Mouse (Mus musculus): ENCODE results near the gene Bmper.

DNA sequence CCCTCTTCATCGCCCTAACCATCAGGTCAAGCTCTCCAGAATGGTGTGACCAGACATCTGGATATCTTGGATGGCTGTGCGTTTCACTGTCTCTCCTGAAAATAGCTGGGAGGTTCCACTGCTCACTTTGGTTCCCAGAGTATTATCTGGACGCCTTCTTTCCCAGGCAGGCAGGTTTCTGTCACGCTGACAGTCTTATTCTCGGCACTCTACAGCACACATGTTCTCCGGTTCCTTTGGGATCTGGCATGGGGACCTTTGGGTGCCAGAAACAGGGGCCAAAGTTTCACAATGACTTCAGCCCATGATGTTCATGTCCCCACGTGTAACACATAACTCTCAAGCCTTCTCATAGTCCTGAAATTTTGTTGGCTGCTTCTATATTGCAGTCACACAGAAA is 173.3 kb downstream of the Bmper start:
- TF ChIP-seq CTCF (IDR thresholded peaks at IDR 0.05; ENCODE audit: low read depth, low read length) (no peak), GATA1 (IDR thresholded peaks at IDR 0.05; ENCODE audit: borderline replicate concordance, low read length) (no peak), TAL1 (conservative IDR thresholded peaks at IDR 0.05; ENCODE audit: low read depth, low read length) (no peak), GATA2 (IDR thresholded peaks at IDR 0.05; ENCODE audit: borderline replicate concordance, low read depth, low read length) (no peak), POLR2AphosphoS5 (IDR thresholded peaks at IDR 0.05; ENCODE audit: insufficient replicate concordance, low read depth, low read length) (no peak)
